Mouse (Mus musculus) thymus, postnatal 25 days (tissue): ENCODE measurements around the gene Emp3.
A peak's percentile ranks its signal among the peaks of the same experiment; 100 is the strongest.
"Not testable (repeated sequence)": the region's sequence is repeated elsewhere in the genome, so short reads cannot be mapped to it uniquely, and the experiment has no call there.

Experiments
- DNase-seq: peaks from one replicate; pipeline ENCODE4 v3.0.0; 2022

The Emp3 gene

GRCm38 (mm10) chr7:45921242-45921621 lies at the start of gene Emp3:
Gene Emp3 (minus strand): TSS chr7:45921404.
- DNase-seq, result peak; percentile 79

- DNase-seq, result no peak
Observed at GRCm38 (mm10) chr7:45956611-45957010, 35.4 kb upstream of the Emp3 start.

GRCm38 (mm10) chr7:45949061-45949460 lies 27.9 kb upstream of the Emp3 start:
- DNase-seq, result no peak

- DNase-seq, result peak; percentile 22
Observed at GRCm38 (mm10) chr7:45943280-45943679, 22.1 kb upstream of the Emp3 start.

GRCm38 (mm10) chr7:45941986-45942385 lies 20.8 kb upstream of the Emp3 start:
- no peak for DNase-seq

GRCm38 (mm10) chr7:45939836-45940235 lies 18.6 kb upstream of the Emp3 start:
- no peak for DNase-seq

- peak; percentile 80 for DNase-seq
Observed at GRCm38 (mm10) chr7:45935114-45935513, 13.9 kb upstream of the Emp3 start.

- not testable (repeated sequence) for DNase-seq
Observed at GRCm38 (mm10) chr7:45933766-45934165, 12.6 kb upstream of the Emp3 start.

GRCm38 (mm10) chr7:45929688-45930087 lies 8.5 kb upstream of the Emp3 start:
- no peak for DNase-seq

- no peak for DNase-seq
Observed at GRCm38 (mm10) chr7:45928626-45929295, 7.6 kb upstream of the Emp3 start.

GRCm38 (mm10) chr7:45924429-45924816 lies 3.2 kb upstream of the Emp3 start:
- DNase-seq, result peak; percentile 76

- no peak for DNase-seq
Observed at GRCm38 (mm10) chr7:45923762-45924428, 2.7 kb upstream of the Emp3 start, which contains the start of gene Ccdc114. Gene Ccdc114 (plus strand): TSS chr7:45924072.

- peak; percentile 94 for DNase-seq
Observed at GRCm38 (mm10) chr7:45922928-45923761, 1.9 kb upstream of the Emp3 start.

- peak; percentile 22 for DNase-seq
Observed at GRCm38 (mm10) chr7:45921950-45922600, 871 bp upstream of the Emp3 start.

- DNase-seq, result peak; percentile 38
Observed at GRCm38 (mm10) chr7:45920583-45921241, 492 bp downstream of the Emp3 start.

- DNase-seq, result peak; percentile 38
Observed at GRCm38 (mm10) chr7:45919761-45920160, 1.4 kb downstream of the Emp3 start.

GRCm38 (mm10) chr7:45919083-45919671 lies 2.0 kb downstream of the Emp3 start:
- peak; percentile 40 for DNase-seq

- DNase-seq, result no peak
Observed at GRCm38 (mm10) chr7:45917926-45918325, 3.3 kb downstream of the Emp3 start.

- DNase-seq, result peak; percentile 36
Observed at GRCm38 (mm10) chr7:45917004-45917704, 4.0 kb downstream of the Emp3 start.

GRCm38 (mm10) chr7:45916056-45917003 lies 4.9 kb downstream of the Emp3 start:
- peak; percentile 86 for DNase-seq
